Mouse (Mus musculus): Measurements from ENCODE around the gene Rtca. TPM values are rescaled to one million over a fixed set of nuclear protein-coding genes. Genes with fewer than 3 reads are reported as not detected.

The Rtca gene
- polyA plus RNA-seq, 1 experiment = 52.7 TPM

- Histone ChIP-seq H3K36me3 (ENCODE audit: control insufficient read depth, insufficient read depth) (no peaks in the 10 kb centered on the region), H3ac (ENCODE audit: control insufficient read depth, insufficient read length, low read depth) (no peak overlapping the region), H3K4me3 (ENCODE audit: insufficient read depth, poor library complexity, severe bottlenecking) (no peak overlapping the region), H3K79me3 (ENCODE audit: low read depth) (peaks cover 1% of the 10 kb centered on the region), H3K79me2 (ENCODE audit: control insufficient read depth, insufficient read depth) (peaks cover 6% of the 10 kb centered on the region), H3K27me3 (ENCODE audit: control insufficient read depth, insufficient read depth, insufficient read length) (no peaks in the 10 kb centered on the region)
- TF ChIP-seq MYOG (IDR thresholded peaks at IDR 0.05; ENCODE audit: control insufficient read depth, extremely low read depth, insufficient read length) (no peak), MAX (IDR thresholded peaks at IDR 0.05) (no peak), MYOD1 (IDR thresholded peaks at IDR 0.05; ENCODE audit: control insufficient read depth, insufficient read length, low read depth) (no peak), USF1 (IDR thresholded peaks at IDR 0.05; ENCODE audit: low read depth) (no peak), FOSL1 (IDR thresholded peaks at IDR 0.05; ENCODE audit: insufficient read depth, low read length, poor library complexity, severe bottlenecking) (no peak), CTCF (IDR thresholded peaks at IDR 0.05; ENCODE audit: control insufficient read depth, insufficient read depth, insufficient read length) (no peak), CEBPB (IDR thresholded peaks at IDR 0.05; ENCODE audit: low read depth) (no peak)
Measured at GRCm38 (mm10) chr3:116512151-116512903, 4.3 kb upstream of the Rtca start.

GRCm38 (mm10) chr3:116495671-116496070 is 12.3 kb downstream of the Rtca start:
- Histone ChIP-seq H3K4me3 (ENCODE audit: insufficient read depth, poor library complexity, severe bottlenecking) (no peak overlapping the region), H3K27me3 (ENCODE audit: control insufficient read depth, insufficient read depth, insufficient read length) (no peaks in the 10 kb centered on the region), H3K79me2 (ENCODE audit: control insufficient read depth, insufficient read depth) (no peaks in the 10 kb centered on the region), H3K79me3 (ENCODE audit: low read depth) (no peaks in the 10 kb centered on the region), H3K36me3 (ENCODE audit: control insufficient read depth, insufficient read depth) (peaks cover 96% of the 10 kb centered on the region), H3ac (ENCODE audit: control insufficient read depth, insufficient read length, low read depth) (no peak overlapping the region)
- TF ChIP-seq CEBPB (IDR thresholded peaks at IDR 0.05; ENCODE audit: low read depth) = no peak
- no peak for TF ChIP-seq USF1 (IDR thresholded peaks at IDR 0.05; ENCODE audit: low read depth)
- no peak for TF ChIP-seq CTCF (IDR thresholded peaks at IDR 0.05; ENCODE audit: control insufficient read depth, insufficient read depth, insufficient read length)
- no peak for TF ChIP-seq MYOG (IDR thresholded peaks at IDR 0.05; ENCODE audit: control insufficient read depth, extremely low read depth, insufficient read length)
- TF ChIP-seq MYOD1 (IDR thresholded peaks at IDR 0.05; ENCODE audit: control insufficient read depth, insufficient read length, low read depth) = no peak
- TF ChIP-seq FOSL1 (IDR thresholded peaks at IDR 0.05; ENCODE audit: insufficient read depth, low read length, poor library complexity, severe bottlenecking) = no peak
- no peak for TF ChIP-seq MAX (IDR thresholded peaks at IDR 0.05)

GRCm38 (mm10) chr3:116493658-116494057 is 14.3 kb downstream of the Rtca start:
- Histone ChIP-seq H3K79me2 (ENCODE audit: control insufficient read depth, insufficient read depth) (no peaks in the 10 kb centered on the region), H3ac (ENCODE audit: control insufficient read depth, insufficient read length, low read depth) (no peak overlapping the region), H3K36me3 (ENCODE audit: control insufficient read depth, insufficient read depth) (peaks cover 94% of the 10 kb centered on the region), H3K79me3 (ENCODE audit: low read depth) (no peaks in the 10 kb centered on the region), H3K4me3 (ENCODE audit: insufficient read depth, poor library complexity, severe bottlenecking) (no peak overlapping the region), H3K27me3 (ENCODE audit: control insufficient read depth, insufficient read depth, insufficient read length) (no peaks in the 10 kb centered on the region)
- TF ChIP-seq CTCF (IDR thresholded peaks at IDR 0.05; ENCODE audit: control insufficient read depth, insufficient read depth, insufficient read length) = no peak
- TF ChIP-seq CEBPB (IDR thresholded peaks at IDR 0.05; ENCODE audit: low read depth) = no peak
- no peak for TF ChIP-seq MAX (IDR thresholded peaks at IDR 0.05)
- no peak for TF ChIP-seq FOSL1 (IDR thresholded peaks at IDR 0.05; ENCODE audit: insufficient read depth, low read length, poor library complexity, severe bottlenecking)
- no peak for TF ChIP-seq USF1 (IDR thresholded peaks at IDR 0.05; ENCODE audit: low read depth)
- TF ChIP-seq MYOG (IDR thresholded peaks at IDR 0.05; ENCODE audit: control insufficient read depth, extremely low read depth, insufficient read length) = no peak
- no peak for TF ChIP-seq MYOD1 (IDR thresholded peaks at IDR 0.05; ENCODE audit: control insufficient read depth, insufficient read length, low read depth)

GRCm38 (mm10) chr3:116491923-116492454 is 16.0 kb downstream of the Rtca start:
- Histone ChIP-seq H3K79me3 (ENCODE audit: low read depth) (no peaks in the 10 kb centered on the region), H3K36me3 (ENCODE audit: control insufficient read depth, insufficient read depth) (peaks cover 92% of the 10 kb centered on the region), H3K27me3 (ENCODE audit: control insufficient read depth, insufficient read depth, insufficient read length) (no peaks in the 10 kb centered on the region), H3ac (ENCODE audit: control insufficient read depth, insufficient read length, low read depth) (no peak overlapping the region), H3K4me3 (ENCODE audit: insufficient read depth, poor library complexity, severe bottlenecking) (no peak overlapping the region), H3K79me2 (ENCODE audit: control insufficient read depth, insufficient read depth) (no peaks in the 10 kb centered on the region)
- TF ChIP-seq MAX (IDR thresholded peaks at IDR 0.05) (no peak), CEBPB (IDR thresholded peaks at IDR 0.05; ENCODE audit: low read depth) (no peak), CTCF (IDR thresholded peaks at IDR 0.05; ENCODE audit: control insufficient read depth, insufficient read depth, insufficient read length) (no peak), USF1 (IDR thresholded peaks at IDR 0.05; ENCODE audit: low read depth) (no peak), FOSL1 (IDR thresholded peaks at IDR 0.05; ENCODE audit: insufficient read depth, low read length, poor library complexity, severe bottlenecking) (no peak), MYOD1 (IDR thresholded peaks at IDR 0.05; ENCODE audit: control insufficient read depth, insufficient read length, low read depth) (no peak)

- H3K36me3 ChIP-seq (ENCODE audit: control insufficient read depth, insufficient read depth) = peaks cover 89% of the 10 kb centered on the region
- H3K79me3 ChIP-seq (ENCODE audit: low read depth) = no peaks in the 10 kb centered on the region
- H3K27me3 ChIP-seq (ENCODE audit: control insufficient read depth, insufficient read depth, insufficient read length) = no peaks in the 10 kb centered on the region
- H3K4me3 ChIP-seq (ENCODE audit: insufficient read depth, poor library complexity, severe bottlenecking) = no peak overlapping the region
- no peaks in the 10 kb centered on the region for H3K79me2 ChIP-seq (ENCODE audit: control insufficient read depth, insufficient read depth)
- no peak for TF ChIP-seq CTCF (IDR thresholded peaks at IDR 0.05; ENCODE audit: control insufficient read depth, insufficient read depth, insufficient read length)
- TF ChIP-seq MYOD1 (IDR thresholded peaks at IDR 0.05; ENCODE audit: control insufficient read depth, insufficient read length, low read depth) = no peak
- no peak for TF ChIP-seq CEBPB (IDR thresholded peaks at IDR 0.05; ENCODE audit: low read depth)
- TF ChIP-seq MYOG (IDR thresholded peaks at IDR 0.05; ENCODE audit: control insufficient read depth, extremely low read depth, insufficient read length) = no peak
- TF ChIP-seq FOSL1 (IDR thresholded peaks at IDR 0.05; ENCODE audit: insufficient read depth, low read length, poor library complexity, severe bottlenecking) = no peak
- no peak for TF ChIP-seq USF1 (IDR thresholded peaks at IDR 0.05; ENCODE audit: low read depth)
- no peak for TF ChIP-seq MAX (IDR thresholded peaks at IDR 0.05)
- no peak overlapping the region for H3ac ChIP-seq (ENCODE audit: control insufficient read depth, insufficient read length, low read depth)
Measured at GRCm38 (mm10) chr3:116490920-116491319, 17.1 kb downstream of the Rtca start.

Data from C2C12 (cell line).